Mouse (Mus musculus) stomach, postnatal 0 days (tissue): ENCODE data around the gene Gm28051.

Source experiments
- CTCF ChIP-seq: IDR thresholded peaks from 2 replicates; pipeline ENCODE4 v1.5.1; 2016; ENCODE audit warnings: antibody characterized with exemption, low read depth, mild to moderate bottlenecking, moderate library complexity
- EP300 ChIP-seq: optimal IDR thresholded peaks from 2 replicates; pipeline ENCODE3; 2016; ENCODE audit warnings: antibody characterized with exemption

GRCm38 (mm10) chr12:102757689-102758402 is at the start of gene Gm28051, which contains the start of the genes Gon7 and Ubr7:
- TF ChIP-seq EP300 (no peak), CTCF (peak; percentile 71)
